ENCODE assay signal across 20 mouse cellular contexts in genomic region chr10:107940302-107940701, GRCm38 (mm10). TPM values are rescaled to one million over a fixed set of nuclear protein-coding genes. Genes with fewer than 3 reads are reported as not detected.
DNase-seq lines count a peak whose midpoint lies in the region; ATAC-seq lines count a peak whose summit lies in the region.
"Had no signal": no experiment of that assay in that cellular context is flagged by ENCODE, and none has a peak within 500 bp of the region (broad histone marks: within the 10 kb centered on the region; RNA-seq: fewer than 3 reads in every experiment).

No protein-coding gene starts in this region.

- intact Hi-C loops in heart, postnatal 10 days (cut with DNase I) = no loop called here

- ATAC-seq in frontal cortex, adult (ENCODE audit: low TSS enrichment) = peak; percentile 95
- no peak for ATAC-seq in heart, embryonic 11.5 days (replicated peaks; ENCODE audit: insufficient number of reproducible peaks, low FRiP score, low TSS enrichment)
- ATAC-seq: forebrain, embryonic 16.5 days; midbrain, embryonic 15.5 days had no signal

- H3K27me3 ChIP-seq in heart, embryonic 11.5 days (ENCODE audit: control insufficient read depth, insufficient read depth, low read length) = no peaks in the 10 kb centered on the region
- H3K27me3 ChIP-seq: hindbrain, embryonic 13.5 days; midbrain, embryonic 15.5 days had no signal

- no peaks in the 10 kb centered on the region for H3K36me3 ChIP-seq in heart, embryonic 11.5 days (ENCODE audit: control insufficient read depth, insufficient read depth, low read length)
- H3K36me3 ChIP-seq: hindbrain, embryonic 13.5 days; midbrain, embryonic 15.5 days had no signal

- H3K4me2 ChIP-seq in heart, embryonic 11.5 days = peak overlapping the region; percentile 22; the same call in 1 of the 2 replicates
- H3K4me2 ChIP-seq: hindbrain, embryonic 13.5 days; midbrain, embryonic 15.5 days had no signal

- H3K4me1 ChIP-seq in heart, embryonic 11.5 days (ENCODE audit: control insufficient read depth, insufficient read depth, low read length) = peaks cover 6% of the 10 kb centered on the region; the same call in 1 of the 2 replicates
- H3K4me1 ChIP-seq: hindbrain, embryonic 13.5 days; midbrain, embryonic 15.5 days had no signal

- no peak overlapping the region for H3K27ac ChIP-seq in heart, embryonic 11.5 days (ENCODE audit: low read depth, low read length)
- H3K27ac ChIP-seq: hindbrain, embryonic 13.5 days; midbrain, embryonic 15.5 days had no signal

- 27% methylated on average over 6 of the region's 6 CpGs for WGBS in heart, embryonic 11.5 days (ENCODE audit: insufficient replicate concordance)

- H3K9me3 ChIP-seq in heart, embryonic 11.5 days (replicated peaks; ENCODE audit: control insufficient read depth, low read length) = no peaks in the 10 kb centered on the region
- H3K9me3 ChIP-seq: hindbrain, embryonic 13.5 days; midbrain, embryonic 15.5 days had no signal

- no peak overlapping the region for H3K9ac ChIP-seq in heart, embryonic 11.5 days (ENCODE audit: low read depth, low read length)
- H3K9ac ChIP-seq: hindbrain, embryonic 13.5 days; midbrain, embryonic 15.5 days had no signal

- no peak for DNase-seq in frontal cortex, postnatal 36 days (ENCODE audit: low spot score in 2 of 2)
- DNase-seq in kidney, postnatal 36 days = peak; percentile 13 to 24
- DNase-seq in kidney, postnatal 14 days = no peak
- DNase-seq in heart, postnatal 10 days = peak; percentile 41
- DNase-seq in yolk sac, embryonic 10.5 days (ENCODE audit: low spot score) = no peak
- DNase-seq in left cerebral cortex, adult 8-10 months (ENCODE audit: low spot score in 2 of 2) = no peak
- DNase-seq: cerebellum, adult 2 months; liver; lung, adult 18-20 months; right cerebral cortex, postnatal 14 days; thymus, adult 2 months had no signal

- H3K4me3 ChIP-seq in heart, embryonic 11.5 days (ENCODE audit: low read depth, low read length) = no peak overlapping the region
- H3K4me3 ChIP-seq: hindbrain, embryonic 13.5 days; midbrain, embryonic 15.5 days; myocyte had no signal

RNA-seq across cellular contexts. Expression of gene Otogl, which starts 28.4 kb away (rescaled TPM):
- 0.13 and 0.27 TPM in 2 replicates for polyA plus RNA-seq in heart, embryonic 11.5 days (2014; fragmentation: Nextera tagmentation; extraction: Ambion mirVana)
- under 1 TPM; 0.05 to 0.07 TPM for total RNA-seq in heart, postnatal 10 days (2021)
- total RNA-seq in left cerebral cortex, adult 8-10 months (2022) = under 1 TPM; 0.15 to 0.21 (median 0.17) TPM
- total RNA-seq: megakaryocyte-erythroid progenitor cell, adult 5-6 weeks had no signal
- polyA plus RNA-seq: CD4-positive, CD25-positive, alpha-beta regulatory T cell, adult 4 months; midbrain, embryonic 15.5 days; spleen, adult 2 months had no signal

Comparison
In these comparisons a context has a peak if more than half of its experiments do, and no peak if none do; other contexts are left out.
1. DNase-seq: peak in kidney, postnatal 36 days (2 of 2) and heart, postnatal 10 days (2 of 2); none in frontal cortex, postnatal 36 days (0 of 2), kidney, postnatal 14 days (single experiment), yolk sac, embryonic 10.5 days (single experiment) and left cerebral cortex, adult 8-10 months (0 of 2).